Mouse (Mus musculus) heart, postnatal 0 days (tissue): ENCODE data around the gene Slc35b3. TPM values are rescaled to one million over a fixed set of nuclear protein-coding genes. Genes with fewer than 3 reads are reported as not detected.

ENCODE experiments used
- ATAC-seq: fragments of 200-750 bp; cut with Nextera tagmentation; 2 replicates; pipeline ENCODE4 v1.8.0; 2017; ENCODE audit warnings: low read depth, moderate number of reproducible peaks, moderate library complexity; ENCODE audit not compliant: insufficient read depth
- DNase-seq: peaks from one replicate; pipeline ENCODE4 v3.0.0-alpha.2; 2016; ENCODE audit warnings: low spot score
- H3K27ac ChIP-seq: fragments of 300-500 bp; sonication (generic); 2 replicates; pipeline ENCODE4 v1.5.1; 2014; ENCODE audit warnings: low read depth, mild to moderate bottlenecking
- H3K27me3 ChIP-seq: fragments of 300-500 bp; sonication (generic); 2 replicates; pipeline ENCODE4 v1.6.1; 2014; ENCODE audit warnings: low read length, mixed read lengths; ENCODE audit not compliant: control insufficient read depth, insufficient read depth
- H3K36me3 ChIP-seq: fragments of 300-500 bp; sonication (generic); replicated peaks from 2 replicates; pipeline ENCODE4 v1.6.1; 2014; ENCODE audit warnings: low read length, mixed read lengths; ENCODE audit not compliant: control insufficient read depth, insufficient read depth
- H3K4me1 ChIP-seq: fragments of 300-500 bp; sonication (generic); 2 replicates; pipeline ENCODE4 v1.6.1; 2014; ENCODE audit warnings: antibody characterized with exemption; ENCODE audit not compliant: control insufficient read depth, insufficient read depth
- H3K4me2 ChIP-seq: fragments of 300-500 bp; sonication (generic); 2 replicates; pipeline ENCODE4 v1.6.1; 2014; ENCODE audit warnings: low read depth, mild to moderate bottlenecking, low read length, moderate library complexity
- H3K4me3 ChIP-seq: fragments of 300-500 bp; sonication (generic); 2 replicates; pipeline ENCODE4 v1.5.1; 2014; ENCODE audit warnings: low read depth, low read length
- H3K9ac ChIP-seq: fragments of 300-500 bp; sonication (generic); replicated peaks from 2 replicates; pipeline ENCODE4 v1.6.1; 2014; ENCODE audit warnings: low read depth, low read length, mixed read lengths
- H3K9me3 ChIP-seq: fragments of 300-500 bp; sonication (generic); replicated peaks from 2 replicates; pipeline ENCODE4 v1.6.1; 2016; ENCODE audit warnings: low read length; ENCODE audit not compliant: control insufficient read depth
- CTCF ChIP-seq: IDR thresholded peaks from 2 replicates; pipeline ENCODE4 v1.5.1; 2016; ENCODE audit warnings: antibody characterized with exemption, control low read depth, low read depth
- EP300 ChIP-seq: IDR thresholded peaks from 2 replicates; pipeline ENCODE4 v1.6.1; 2016; ENCODE audit warnings: antibody characterized with exemption, low read depth
- WGBS: fragments of 180-500 bp; shearing (Covaris S2); extraction: QIAGEN DNeasy Blood & Tissue Kit; methylation state at CpG from one replicate; pipeline ENCODE4 v1.1.7; 2014; 5-methylcytosine and 5-hydroxymethylcytosine counted together
- polyA plus RNA-seq: library from polyadenylated mRNA; unstranded; fragments of >200 nt; fragmentation: Nextera tagmentation; extraction: Ambion mirVana; gene quantifications from 2 replicates; pipeline ENCODE4 v1.2.1, GENCODE M21; 2015
- total RNA-seq: library from RNA; depleted of rRNA; stranded (reverse); fragments of >200 nt; gene quantifications from 2 replicates; pipeline ENCODE4 v1.2.3, GENCODE M21; 2014; ENCODE audit warnings: low replicate concordance; rRNA removed

Gene Slc35b3
- total RNA-seq (15.2 and 28.1 TPM in 2 replicates), polyA plus RNA-seq (14.0 and 16.7 TPM in 2 replicates)

DNA sequence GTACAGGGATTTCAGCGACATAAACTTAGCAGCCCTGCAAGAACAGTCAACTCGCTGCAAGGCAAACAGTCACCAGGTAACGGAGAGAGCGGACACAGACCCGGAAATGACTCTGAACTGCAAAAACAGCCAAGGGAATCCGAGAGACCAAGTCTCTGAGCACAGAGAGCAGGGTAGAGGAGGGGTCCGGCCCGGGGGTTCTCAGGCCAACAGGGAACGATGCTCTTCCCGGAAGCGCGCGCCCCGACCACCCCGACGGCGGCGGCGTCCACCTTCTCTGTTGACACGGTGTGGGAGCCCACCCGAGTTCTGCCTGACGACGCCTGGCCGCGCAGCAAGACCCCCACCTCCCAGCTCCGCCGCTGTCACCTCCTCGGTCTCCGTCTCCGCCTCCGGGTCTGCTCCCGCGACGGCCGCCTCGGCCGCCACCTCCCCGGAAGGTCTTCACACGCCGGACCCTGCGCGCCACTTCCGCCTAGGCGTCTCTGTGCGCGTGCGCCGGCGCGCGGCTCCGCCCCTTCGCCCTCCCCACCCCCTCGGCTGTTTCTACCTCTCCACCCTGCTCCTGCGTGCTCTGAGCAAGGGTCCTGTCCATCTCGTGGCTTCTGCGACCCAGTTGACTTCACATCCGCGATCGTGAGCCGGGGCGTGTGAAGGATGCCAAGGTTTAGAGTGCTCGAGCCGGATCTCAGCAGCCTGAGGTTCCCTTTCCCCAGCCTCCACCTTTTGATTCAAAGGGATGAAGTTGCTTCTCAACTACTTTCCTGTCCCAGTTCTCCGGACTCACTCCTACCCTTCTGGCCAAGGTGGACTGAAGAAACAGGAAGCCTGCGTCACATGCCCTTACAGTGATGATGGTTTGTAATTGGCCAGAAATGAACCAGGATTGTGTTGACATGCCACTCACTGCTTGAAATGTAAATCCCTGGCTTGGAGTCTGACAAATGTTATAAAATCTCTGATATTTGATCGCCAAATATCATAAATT, at the start of gene Slc35b3:
Slc35b3 (minus strand) TSS at position 813 of the 988 bp plus-strand sequence.
- peak within 1 kb of the TSS; percentile 78 for H3K4me2 ChIP-seq

DNA sequence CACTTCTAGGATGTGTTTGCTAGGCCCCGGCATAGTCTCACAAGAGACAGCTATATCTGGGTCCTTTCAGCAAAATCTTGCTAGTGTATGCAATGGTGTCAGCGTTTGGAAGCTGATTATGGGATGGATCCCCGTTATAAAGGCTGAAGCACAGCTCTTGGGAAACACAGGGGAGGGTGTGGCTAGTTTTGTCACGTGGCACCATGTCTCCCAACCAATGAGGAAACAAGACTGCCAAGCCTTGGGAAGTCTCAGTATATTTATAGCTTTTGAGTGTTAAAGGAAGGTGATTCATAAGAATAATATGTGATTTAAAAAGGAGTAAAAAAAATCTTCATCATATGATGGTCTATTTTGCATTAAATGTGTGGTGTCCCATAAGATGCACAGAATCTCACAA, 49.6 kb upstream of the Slc35b3 start:
- H3K9me3 ChIP-seq: no peaks in the 10 kb centered on the region
- no peaks in the 10 kb centered on the region for H3K27me3 ChIP-seq
- H3K36me3 ChIP-seq: no peaks in the 10 kb centered on the region
- ATAC-seq: no peak
- H3K4me3 ChIP-seq: no peak overlapping the region
- no peak overlapping the region for H3K9ac ChIP-seq
- H3K4me2 ChIP-seq: no peak overlapping the region
- H3K27ac ChIP-seq: no peak overlapping the region
- DNase-seq: no peak
- peaks cover 7% of the 10 kb centered on the region; the same call in 1 of the 2 replicates for H3K4me1 ChIP-seq
- 51% methylated on average over 4 of the region's 4 CpGs for WGBS
- no peak for TF ChIP-seq EP300
- TF ChIP-seq CTCF: no peak

More for the DNA sequence above, at the start of gene Slc35b3:
- WGBS: 1% methylated on average over 67 of the region's 67 CpGs
- H3K9me3 ChIP-seq: no peaks in the 10 kb centered on the region
- DNase-seq (peak; percentile 80), ATAC-seq (peak; percentile 97)
- peak within 1 kb of the TSS; percentile 97 for H3K4me3 ChIP-seq
- no peaks in the 10 kb centered on the region; the same call in 1 of the 2 replicates for H3K36me3 ChIP-seq
- no peak for TF ChIP-seq CTCF
- TF ChIP-seq EP300: no peak
- H3K27ac ChIP-seq: peak within 1 kb of the TSS; percentile 85
- no peaks in the 10 kb centered on the region for H3K27me3 ChIP-seq
- H3K9ac ChIP-seq: peak within 1 kb of the TSS; percentile 89
- H3K4me1 ChIP-seq: peaks cover 17% of the 10 kb centered on the region; the same call in 1 of the 2 replicates

DNA sequence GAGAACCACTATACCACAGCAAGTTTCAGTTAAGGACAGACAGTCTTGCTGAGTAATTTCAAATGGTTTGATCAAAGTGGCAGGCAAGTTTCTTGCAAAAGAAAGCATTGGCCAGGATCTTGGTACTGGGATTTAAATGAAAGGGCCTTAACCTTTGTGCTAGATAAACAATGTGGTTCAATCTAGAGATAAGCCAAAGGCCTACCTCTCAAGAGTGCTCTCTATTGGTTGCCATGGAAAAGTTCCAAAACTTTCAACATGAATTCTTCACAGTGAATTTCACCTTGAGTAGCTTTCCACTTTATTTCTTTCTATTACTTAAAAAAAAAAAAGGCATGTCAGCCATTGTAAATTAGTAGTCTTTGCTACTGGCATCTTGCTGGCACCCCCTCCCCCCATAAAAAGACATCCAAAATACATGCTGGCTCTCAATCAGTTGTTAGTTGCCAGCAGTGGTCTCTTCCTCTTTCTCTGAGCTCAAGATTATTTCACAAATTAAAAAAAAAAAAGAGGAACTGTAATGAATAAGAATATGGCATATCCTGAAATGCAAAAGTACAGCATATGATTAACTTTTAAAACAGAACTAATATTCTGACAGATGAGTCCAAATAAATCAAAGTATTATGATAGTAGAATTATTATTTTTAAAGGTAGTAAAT, 42.6 kb upstream of the Slc35b3 start:
- no peaks in the 10 kb centered on the region for H3K36me3 ChIP-seq
- ATAC-seq (no peak), DNase-seq (no peak)
- H3K27me3 ChIP-seq: no peaks in the 10 kb centered on the region
- no peaks in the 10 kb centered on the region for H3K4me1 ChIP-seq
- H3K9ac ChIP-seq: no peak overlapping the region
- TF ChIP-seq EP300 (no peak), CTCF (no peak)
- no peak overlapping the region for H3K27ac ChIP-seq
- no peak overlapping the region for H3K4me3 ChIP-seq
- H3K9me3 ChIP-seq: no peaks in the 10 kb centered on the region
- no peak overlapping the region for H3K4me2 ChIP-seq

DNA sequence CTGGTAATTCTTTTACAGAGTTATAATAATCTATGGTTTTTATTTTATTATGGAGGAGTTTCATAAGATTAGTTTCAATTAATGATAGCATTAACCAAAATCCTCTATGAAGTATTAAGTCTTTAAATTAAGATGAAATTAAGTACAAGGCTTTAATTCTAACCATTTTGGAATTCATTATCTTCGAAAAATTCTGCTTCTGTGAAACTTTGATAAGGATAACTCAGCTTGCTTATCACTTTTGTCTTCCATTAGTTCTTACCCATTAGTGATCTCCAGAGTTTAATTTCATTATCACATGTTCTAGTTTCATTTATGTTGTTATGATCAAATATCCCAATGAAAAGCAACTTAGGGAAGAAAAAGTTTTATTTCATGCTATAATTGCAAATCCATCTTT, 41.7 kb upstream of the Slc35b3 start:
- no peak for ATAC-seq
- no peaks in the 10 kb centered on the region for H3K9me3 ChIP-seq
- no peak overlapping the region for H3K27ac ChIP-seq
- H3K4me2 ChIP-seq: no peak overlapping the region
- H3K36me3 ChIP-seq: no peaks in the 10 kb centered on the region
- DNase-seq: no peak
- no peaks in the 10 kb centered on the region for H3K27me3 ChIP-seq
- no peak for TF ChIP-seq EP300
- TF ChIP-seq CTCF: no peak
- H3K4me1 ChIP-seq: no peaks in the 10 kb centered on the region
- no peak overlapping the region for H3K4me3 ChIP-seq
- H3K9ac ChIP-seq: no peak overlapping the region
- WGBS: 78% methylated on average over 1 of the region's 1 CpGs

DNA sequence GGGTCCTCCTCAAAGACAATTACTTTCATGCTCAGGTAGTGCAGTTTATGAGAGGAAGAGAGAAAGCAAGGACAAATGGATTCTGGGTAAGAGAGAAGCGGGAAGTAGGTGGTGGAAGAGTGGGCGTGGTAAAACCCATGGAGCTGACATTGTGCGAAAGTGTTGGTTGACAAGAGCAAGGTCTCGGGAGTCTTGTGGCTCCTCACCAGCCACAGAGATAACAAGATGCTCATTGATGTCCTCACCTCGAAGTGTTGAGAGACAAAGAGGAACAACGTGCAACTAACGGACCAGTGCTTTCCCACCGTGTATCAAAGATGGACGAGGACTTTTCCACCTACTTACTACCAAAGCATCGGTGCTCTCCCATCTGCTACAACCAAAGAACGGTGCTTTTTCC, 40.8 kb upstream of the Slc35b3 start:
- ATAC-seq: peak; percentile 82
- peak; percentile 65 for DNase-seq
- Histone ChIP-seq H3K4me2 (no peak overlapping the region), H3K4me3 (no peak overlapping the region), H3K9me3 (no peaks in the 10 kb centered on the region), H3K27me3 (no peaks in the 10 kb centered on the region), H3K4me1 (no peaks in the 10 kb centered on the region), H3K9ac (no peak overlapping the region), H3K27ac (no peak overlapping the region), H3K36me3 (no peaks in the 10 kb centered on the region)
- peak; percentile 91 for TF ChIP-seq EP300
- no peak for TF ChIP-seq CTCF
- WGBS: 35% methylated on average over 11 of the region's 11 CpGs
